Mouse (Mus musculus): ENCODE results near the gene Wrnip1.

DNA sequence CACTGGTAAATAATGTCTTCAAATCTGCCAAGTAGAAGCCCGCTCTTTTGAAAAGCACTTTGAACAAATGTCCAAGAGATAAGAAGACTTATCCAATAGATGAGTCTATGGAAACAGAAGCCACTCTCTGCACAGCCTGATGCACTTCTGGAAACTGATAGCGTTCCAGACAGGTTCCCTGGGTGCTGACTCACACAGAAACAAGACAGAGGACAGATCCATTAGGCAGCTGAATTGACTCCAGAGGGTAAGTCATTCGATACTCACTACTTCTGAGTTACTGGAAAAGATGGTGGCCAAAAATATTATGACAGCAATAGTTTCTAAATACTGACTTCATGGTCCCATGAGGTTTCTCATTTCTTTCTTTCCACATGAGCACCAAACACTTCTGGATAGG, 59.0 kb downstream of the Wrnip1 start:
- no peak for TF ChIP-seq CTCF (conservative IDR thresholded peaks at IDR 0.05; ENCODE audit: low read length)
- no peak for TF ChIP-seq NANOG (IDR thresholded peaks at IDR 0.05; ENCODE audit: borderline replicate concordance, low read length)
- TF ChIP-seq POU5F1 (IDR thresholded peaks at IDR 0.05; ENCODE audit: borderline replicate concordance, low read length): no peak

Data from E14TG2a.4 (cell line).